Mouse (Mus musculus) embryo, embryonic 9.5 days (tissue): ENCODE measurements around the gene App.

Experiments used
- DNase-seq: peaks from one replicate; pipeline ENCODE4 v3.0.0-alpha.2; 2017; ENCODE audit errors: extremely low spot score

App gene

DNA sequence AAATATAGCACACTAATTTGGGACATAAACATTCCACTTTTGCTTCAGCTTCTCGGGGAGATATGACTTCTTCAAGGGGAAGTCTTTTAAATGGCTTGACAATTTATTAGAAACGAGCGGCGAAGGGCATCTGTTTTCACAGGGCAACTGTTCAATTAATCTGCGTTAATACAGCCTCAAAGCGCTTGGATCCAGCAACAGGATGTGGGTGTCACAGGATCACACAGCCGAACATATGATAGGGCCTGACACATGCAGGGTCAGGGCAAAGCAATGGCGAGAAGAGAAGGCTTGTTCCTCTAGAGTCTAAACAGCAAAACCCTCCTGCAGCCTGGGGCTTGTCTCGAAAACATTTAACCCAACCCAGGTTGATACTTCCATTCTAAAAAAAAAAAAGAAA is 22.7 kb downstream of the App start:
- DNase-seq = no peak

DNA sequence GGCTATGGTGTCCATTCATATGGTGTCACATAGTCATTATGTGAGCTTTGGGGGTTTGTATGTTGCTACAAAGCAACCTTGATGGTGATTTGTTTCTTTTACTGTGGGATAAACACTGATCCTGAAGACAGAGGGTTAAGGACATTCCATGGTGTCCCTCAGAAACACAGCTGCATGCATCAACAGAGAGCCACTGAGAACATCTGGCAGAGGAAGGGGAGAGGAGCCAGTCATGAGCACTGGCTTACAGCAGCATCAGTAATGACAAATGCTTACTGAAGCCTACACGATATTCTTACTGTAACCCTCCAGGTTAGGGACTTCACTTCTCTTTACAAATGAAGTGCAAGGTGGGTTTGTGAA is 24.1 kb downstream of the App start:
- DNase-seq = no peak

DNA sequence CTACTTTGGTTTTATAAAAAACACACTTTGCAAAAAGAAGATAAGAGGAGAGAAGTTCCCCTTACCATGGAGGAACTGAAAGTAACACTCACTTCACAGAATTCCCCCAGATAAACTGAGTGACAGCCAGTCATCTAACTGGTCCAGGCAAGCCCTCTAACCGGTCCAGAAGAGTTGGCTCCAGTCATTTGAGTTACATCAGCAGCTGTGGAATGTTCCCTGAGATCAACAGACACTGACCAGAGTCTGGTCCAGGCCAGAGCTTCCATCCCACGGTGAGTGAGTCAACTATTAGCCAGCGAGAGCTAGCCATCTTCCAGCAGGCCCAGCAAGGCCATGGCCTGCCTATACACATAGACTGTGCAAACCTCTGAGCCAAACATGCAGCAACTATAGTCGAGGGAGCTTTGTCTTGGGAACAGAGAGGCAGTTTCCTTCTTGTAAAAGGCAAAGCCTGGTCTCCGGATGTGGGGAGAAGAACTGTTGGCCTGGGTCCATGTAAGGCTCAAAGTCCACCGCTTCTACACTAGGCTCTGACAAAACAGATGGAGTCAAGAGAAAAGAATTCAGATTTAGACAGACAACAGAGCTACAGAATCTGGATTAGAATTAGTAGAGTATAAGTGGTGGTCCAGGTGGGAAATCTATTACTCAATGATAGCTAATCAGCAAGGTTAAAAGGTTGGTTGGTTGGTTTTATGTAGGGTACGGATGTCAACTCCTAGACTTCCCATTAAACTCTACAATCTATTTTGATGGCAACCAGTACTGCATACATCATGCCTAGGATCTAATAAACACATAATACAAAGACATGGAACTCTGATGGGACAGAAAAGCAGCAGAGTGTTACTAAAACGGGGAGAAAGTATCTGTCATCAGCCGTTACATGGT is 24.7 kb downstream of the App start:
- DNase-seq = no peak

DNA sequence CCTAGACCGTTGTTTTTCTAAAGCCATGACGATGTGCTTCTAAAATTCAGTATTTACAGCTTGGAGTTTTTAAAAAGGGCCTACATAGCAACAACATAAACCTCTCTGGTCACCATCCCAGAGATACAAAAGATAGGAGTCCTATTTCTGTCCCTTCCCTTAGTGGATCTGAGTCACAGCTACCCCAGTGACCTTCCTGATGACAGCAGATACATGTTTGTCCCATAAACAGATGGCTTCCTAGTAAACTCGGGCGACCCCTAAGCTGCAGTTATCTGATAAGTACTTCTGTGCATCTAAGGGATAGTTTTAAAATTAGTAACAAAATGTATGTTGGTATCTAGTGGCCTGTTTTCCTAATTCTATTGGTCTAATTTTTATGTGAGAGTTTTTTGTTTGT is 26.1 kb downstream of the App start:
- DNase-seq = no peak

DNA sequence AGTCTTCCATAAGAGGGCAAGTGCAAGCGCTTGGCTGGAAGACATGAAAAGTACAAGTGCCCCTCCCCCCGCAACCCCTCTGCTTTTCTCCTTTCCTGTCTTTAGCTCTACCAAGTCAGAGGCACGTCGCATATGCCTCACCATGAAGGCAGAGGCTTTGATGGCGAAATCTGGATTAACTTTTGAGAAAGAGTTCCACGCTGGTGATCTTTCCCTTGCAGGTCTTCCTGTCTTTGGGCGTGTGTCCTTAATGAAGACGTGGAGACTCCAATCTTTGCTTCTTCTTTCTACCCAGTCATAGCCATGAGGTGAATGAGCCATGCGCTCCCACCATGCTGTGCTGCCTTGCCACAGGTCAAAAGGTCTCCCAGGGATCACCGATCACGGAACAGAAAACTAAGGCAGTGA is 27.8 kb downstream of the App start:
- DNase-seq = no peak

DNA sequence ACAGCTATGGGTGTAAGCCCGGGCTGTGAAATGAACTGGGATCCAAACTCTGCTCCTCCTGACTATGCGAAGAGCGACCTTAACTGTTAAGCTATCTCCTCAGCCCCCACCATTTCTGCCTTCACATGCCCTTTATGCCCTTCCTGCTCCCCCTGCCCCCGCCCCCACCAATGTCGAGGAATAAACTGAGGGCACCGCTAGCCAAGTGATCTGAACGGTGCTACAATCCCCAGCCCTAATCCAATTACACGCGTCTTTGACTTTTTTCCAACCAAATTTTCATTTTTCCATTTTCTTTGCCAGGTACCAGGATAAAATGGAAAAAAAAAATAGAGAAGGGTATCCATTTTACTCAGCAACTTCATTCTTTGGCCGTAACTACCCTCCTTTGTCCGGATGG is 28.2 kb downstream of the App start:
- no peak for DNase-seq

DNA sequence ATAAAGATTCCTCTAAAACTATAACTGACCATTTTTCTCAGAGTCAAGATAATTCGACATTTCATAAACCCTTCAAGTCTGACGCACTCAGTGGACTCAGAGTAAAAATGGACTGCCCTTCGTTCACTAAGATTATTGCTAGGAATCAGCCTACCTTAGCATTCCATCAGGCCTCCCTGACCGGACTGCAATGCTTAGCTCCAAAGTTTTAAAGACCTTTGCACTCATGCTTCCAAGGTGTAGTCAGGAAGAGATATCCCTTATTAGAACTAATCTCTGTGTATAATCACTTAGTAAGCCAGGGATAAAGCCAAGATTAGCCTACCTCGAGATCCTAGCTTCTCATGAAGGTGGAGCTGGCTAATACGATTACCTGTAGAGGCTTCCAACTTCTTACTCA is 29.2 kb downstream of the App start:
- DNase-seq = no peak

DNA sequence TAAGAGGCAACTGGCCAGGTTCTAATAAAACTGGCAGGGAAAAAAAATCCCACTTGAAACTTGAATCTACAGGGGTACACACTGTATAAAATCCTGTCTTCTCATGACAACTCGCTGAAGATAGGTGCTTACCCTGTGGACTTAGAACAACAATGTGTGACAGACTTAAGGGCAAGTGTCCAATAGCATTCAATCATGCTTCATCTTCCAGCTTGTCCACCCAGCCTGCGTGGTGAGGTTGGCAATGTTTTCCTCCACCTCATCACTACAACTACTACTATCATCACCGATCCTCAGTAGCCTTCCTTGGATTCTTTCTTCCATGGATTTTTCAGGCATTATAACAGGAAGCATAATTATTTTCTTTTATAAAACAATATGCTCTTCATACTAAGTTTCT is 29.7 kb downstream of the App start:
- no peak for DNase-seq

DNA sequence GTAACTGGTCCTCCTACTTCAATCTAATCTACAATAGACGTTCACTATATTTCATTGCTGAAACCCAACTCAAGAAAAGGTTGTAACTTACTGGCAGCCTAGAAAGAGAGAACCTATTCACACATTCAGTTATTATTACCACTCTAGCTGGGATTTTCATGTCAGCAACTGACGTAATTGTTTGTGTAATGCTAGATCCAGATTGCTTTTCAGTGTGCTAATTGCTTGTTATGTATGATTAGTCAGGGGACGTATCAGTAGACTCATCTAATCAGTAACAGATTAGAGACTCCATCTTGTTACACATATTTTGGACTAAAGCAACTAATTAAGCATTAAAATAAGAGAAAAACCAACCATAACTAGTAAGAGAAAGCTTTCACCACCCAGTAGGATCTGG is 30.4 kb downstream of the App start:
- DNase-seq = no peak

DNA sequence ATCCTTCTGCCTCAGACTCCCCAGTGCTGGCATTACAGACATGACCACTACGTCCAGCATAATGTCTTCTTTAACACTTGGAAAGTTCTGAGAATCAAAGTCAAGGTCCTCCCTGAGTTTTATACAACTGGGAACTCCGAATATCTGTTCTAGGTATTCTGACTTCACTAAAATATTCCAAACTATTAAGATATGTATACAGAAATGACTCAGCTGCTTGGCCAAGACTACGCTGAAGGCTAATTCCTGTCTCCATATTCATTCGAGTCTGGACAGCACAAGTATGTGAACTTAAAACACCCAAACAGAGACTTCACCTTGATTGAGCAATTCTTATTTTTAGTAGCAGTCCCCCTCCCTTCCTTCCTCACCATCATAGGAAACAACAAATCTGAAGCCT is 32.2 kb downstream of the App start:
- DNase-seq = no peak

DNA sequence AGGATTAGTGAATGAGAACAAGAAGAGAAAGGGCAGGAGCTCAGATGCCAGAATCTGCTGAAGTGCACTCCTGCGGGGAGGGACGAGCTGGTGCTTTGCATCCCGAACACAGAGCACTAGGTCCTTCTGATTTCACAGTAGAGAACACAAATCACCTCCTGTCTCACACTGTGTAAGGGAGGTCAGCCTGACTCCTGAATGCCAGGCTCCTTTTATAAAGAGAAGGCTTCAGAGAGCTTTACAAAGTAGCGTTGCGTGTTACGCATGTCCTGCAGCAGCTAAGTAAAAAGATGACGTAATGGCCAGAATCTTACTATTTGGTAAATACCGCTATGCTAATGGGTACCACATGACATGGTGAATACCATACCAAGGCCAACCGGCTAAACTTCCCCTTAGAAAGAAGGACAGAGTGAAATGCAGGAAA is 34.4 kb downstream of the App start:
- DNase-seq = no peak

DNA sequence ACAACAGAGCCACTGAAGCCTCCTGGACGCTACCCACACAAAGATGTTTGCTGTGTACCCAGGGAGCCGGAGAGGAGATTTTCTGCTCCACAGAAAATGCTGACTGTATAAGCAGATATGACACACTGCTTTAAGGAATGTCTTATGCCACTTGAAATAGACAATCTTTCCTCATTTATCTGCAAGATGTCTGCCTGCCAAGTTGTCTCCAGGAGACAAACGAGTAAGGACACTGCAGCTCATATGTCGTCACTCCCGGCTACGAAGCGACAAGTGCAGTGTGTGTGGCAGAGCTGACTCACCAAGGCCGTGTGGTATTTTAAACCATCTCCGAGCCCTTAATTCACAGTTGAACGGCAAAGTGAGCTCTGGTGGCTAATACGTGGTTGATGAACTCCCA is 36.2 kb downstream of the App start:
- no peak for DNase-seq

DNA sequence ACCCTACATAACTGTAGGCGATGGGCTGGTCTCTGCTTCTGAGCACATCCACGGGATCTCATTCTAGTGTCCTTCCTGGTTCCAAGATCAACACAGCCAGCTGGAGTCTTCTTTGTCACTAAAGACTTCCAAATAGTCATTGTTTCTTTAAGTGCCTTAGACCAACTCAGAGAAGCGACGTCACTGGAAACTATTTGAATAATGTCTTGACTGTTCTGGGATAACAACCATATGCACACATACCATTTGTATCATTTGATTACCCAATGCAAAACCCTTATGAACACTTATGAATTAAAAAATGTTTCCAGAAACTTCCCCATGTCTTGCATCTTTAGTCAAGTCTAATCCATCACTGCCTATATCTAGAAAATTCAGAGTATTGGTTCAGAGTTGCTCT is 37.5 kb downstream of the App start:
- DNase-seq = no peak

DNA sequence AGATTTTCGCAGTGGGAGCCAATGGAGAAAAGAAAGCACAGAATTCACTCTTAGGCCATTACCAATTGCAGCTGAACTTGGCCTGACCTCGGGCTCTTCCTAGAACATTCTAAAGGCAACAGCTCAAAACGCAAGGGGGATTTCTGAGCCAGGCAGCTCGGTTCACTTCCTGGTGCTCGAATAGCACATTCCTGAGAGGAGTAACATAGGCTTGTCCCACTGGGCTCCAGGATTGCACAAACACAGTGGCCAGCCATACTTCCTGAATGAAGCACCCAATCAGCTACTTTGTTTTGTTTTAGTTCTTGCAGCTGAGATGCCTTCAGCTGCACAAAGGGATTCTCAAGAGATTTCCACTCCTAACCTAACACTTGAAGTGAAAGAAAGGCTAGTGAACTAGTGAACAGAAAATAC is 40.1 kb downstream of the App start:
- DNase-seq = no peak

DNA sequence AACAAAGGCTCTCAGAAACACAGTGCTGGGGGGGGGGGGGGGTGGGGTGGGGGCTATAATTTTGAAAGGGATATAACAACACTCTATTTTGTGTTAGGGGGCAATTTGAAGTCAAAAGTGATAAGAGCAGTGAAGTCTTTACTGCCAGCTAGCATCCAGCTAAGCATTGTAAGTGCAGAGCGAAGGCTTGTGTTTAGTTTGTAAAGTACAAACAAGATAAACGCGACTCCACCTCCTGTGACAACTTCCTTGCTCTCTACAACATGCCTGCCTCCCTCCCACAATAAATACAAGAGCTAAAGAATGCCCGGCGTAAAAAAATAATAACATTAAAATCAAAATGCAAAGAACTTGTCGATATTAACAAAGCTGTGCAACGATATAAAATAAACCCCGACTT is 40.5 kb downstream of the App start:
- no peak for DNase-seq

DNA sequence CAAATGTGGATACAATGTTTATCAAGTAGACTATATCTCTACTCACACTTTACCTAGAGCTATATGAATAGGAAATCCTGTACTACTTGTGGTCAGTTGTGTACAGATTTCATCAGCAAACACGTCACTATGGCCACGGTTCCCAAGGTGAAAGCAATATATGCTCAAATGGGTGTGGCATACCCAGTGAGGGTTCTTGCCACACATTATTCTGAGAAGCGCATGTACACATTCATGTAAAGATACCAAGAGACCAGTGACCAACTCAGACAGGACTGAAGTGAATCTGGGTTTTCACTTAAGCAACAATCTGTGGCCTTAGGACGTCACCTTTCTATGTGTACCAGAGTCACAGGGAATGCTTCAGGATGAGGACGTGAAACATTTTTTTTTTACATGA is 41.4 kb downstream of the App start:
- no peak for DNase-seq

DNA sequence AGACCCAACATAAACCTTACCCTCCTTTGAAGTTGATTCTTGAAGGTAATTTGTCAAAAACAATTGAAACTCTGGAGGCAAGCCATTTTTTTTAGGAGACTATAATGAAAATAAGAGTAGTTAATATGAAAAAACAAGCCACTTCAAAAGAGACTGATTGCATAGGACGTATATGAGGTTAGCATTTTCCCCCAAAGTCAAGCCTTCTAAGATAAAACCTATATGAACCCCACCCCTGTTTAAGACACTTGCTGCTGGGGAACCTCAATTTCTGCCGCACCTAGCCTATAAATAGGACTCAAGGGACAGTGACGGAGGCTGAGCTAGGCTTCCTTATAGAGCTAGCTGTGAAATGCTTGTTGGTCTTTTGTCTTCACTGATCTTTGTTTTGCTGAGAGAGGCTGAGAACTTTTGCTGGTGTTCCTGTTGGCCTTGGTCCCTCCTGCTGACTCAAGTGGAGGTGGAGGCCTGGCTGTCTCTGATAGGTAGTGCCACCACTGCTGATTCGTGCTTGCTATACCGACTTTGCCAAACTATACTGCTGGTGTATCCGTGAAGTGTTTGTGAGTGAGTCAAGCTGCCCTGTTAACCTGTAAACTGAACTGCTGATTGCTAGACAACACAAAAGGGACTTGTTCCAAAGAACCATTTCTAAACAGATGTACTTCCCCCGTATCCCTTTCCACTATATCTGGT is 42.6 kb downstream of the App start:
- DNase-seq = no peak

DNA sequence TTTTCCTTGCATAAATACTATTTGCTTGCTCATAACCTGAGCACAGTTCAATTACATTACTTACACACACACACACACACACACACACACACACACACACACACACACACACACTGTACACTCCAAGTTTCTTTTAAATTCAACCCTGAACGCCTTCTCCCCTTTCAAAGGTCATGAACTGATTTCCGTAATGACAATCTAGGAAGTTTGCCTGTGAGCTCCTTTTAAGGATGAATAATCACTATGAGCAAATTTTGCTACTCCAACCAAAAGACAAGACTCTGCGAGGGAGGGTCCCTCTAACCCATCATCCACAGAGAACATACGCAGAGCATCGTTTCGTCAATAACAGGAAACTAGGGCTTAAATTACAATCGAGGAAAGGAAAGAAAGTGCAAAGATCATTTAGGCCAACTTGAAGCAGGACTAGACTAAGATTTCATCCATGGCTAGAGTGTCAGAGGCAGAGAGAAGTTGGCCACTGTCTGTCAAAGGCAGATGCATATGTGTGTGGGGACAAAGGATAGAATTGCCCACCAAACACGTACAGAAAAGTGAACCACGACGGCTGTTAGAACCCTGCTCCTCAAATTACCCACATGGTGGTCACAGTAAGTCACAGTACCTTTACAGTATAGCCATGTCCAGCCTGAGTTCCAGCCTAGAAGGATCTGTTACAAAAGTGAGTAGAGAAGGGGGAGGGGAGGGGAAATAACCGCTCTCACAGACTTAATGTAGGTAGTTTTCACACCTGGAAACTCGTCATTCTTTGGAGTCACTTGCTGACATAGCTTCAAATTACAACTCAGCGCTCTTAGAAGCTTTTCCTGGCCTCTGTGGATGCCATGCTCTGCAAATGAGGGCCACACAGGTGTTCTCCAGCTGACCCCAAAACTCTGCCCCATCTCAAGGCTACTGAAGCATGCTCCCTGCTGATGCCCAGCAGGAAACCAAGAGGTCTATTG is 44.6 kb downstream of the App start:
- DNase-seq = peak; percentile 32

DNA sequence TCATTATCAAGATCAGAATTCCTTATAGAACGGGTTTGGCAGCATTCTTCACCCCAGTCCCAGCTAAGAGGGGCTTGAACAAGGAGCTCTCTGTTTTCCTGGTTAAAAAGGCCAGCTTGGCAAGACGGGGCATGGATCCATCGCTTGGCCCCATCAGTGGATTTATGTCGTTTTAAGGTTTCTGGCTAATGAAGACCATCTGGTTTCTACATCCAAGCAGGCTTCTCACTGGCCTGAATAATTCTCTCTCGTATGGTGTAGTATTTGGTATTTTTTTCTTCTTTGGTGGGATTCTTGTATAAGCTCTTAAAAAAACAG is 45.3 kb downstream of the App start:
- DNase-seq = peak; percentile 56

DNA sequence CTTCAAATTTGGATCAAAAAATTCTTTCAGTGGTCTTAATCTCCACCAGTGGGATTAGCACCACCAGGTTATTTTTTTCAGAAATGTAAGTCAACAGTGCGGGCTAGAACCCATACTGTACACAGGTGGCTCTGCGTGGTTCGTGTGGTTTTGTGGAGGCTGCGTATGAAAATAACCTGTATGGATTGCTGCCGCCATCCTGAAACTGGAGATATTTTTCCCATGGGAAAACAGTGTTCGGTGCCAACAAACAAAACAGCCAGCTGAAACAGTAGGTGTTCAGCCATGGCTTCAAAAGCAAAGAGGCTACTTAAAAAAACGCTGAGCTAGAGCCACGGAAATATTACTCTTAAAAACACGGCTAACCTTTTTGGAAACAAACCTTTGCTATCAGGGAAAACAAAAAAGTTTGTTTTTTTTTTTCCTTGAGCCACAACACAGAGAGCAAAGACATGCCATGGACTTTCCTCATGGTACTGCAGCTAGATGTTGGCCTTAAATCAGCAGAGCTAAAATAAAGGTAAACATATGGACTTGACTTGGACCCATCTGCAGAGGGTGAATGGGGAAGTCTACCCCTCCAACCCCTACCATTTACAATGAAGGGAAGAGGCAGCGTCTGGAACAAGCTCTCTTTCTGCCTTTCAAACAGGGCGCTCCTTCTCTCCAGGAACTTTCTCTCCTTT is 45.8 kb downstream of the App start:
- no peak for DNase-seq

DNA sequence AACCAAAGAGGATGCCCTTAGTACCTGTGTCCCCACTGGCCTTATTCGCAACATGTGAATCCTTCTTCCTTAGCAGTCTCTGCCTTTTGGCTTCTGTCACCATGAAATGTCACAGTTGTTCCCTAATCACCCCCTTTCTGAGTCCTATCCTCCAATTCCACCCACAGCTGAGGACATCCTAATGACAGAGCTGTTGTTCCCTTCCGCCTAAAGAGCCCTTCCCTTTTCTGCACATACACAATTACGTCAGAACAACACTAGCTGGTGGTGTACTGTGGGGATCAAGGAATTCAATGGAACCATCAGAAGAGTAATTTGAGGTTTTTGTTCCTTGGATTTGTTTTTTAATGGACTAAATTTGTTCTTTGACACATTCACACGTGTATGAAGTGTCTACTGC is 48.9 kb downstream of the App start:
- DNase-seq = no peak

DNA sequence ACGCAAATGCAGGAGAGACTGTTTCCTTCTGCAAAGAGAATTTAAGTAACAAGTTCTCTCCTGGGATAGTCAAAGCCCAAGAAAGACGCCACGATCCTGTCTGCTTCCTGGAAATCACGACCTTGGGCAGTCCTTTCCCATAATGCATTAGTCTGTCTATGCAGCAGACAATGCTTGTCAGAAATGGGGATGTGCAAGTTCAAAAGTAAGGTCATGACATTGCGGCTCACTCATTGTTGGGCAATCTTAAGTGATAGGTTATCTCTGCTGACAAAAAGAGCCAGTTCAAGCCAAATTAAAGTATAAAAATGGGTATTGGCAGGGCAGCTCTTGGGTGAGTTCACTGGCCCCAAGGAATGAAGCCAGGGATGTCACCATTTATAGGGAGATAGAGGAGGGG is 51.6 kb downstream of the App start:
- DNase-seq = no peak
